Mouse (Mus musculus): ENCODE results near the gene Rsrc1.

DNA sequence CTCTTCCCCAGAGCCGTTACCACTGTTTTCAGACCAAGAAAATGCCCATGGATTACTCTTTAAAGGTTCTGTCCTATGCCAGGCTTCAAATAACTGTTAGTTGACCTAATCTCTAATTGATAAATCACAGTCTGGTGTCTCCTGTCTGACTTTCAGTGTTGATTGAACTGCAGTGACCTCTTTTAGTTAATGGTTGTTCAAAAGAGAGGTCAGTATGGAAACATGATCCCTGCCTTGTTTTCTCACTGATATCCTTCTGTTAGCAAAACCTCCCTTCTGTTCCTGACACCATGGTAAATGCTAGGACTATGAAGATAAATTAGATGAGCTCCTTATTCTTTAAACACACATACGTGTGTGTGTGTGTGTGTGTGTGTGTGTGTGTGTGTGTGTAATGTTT lies 330.2 kb downstream of the Rsrc1 start:
- TF ChIP-seq USF1 (IDR thresholded peaks at IDR 0.05; ENCODE audit: low read depth), result no peak
- no peak for TF ChIP-seq POLR2AphosphoS2 (IDR thresholded peaks at IDR 0.05; ENCODE audit: insufficient read length, low read depth)
- no peak for TF ChIP-seq MAX (IDR thresholded peaks at IDR 0.05; ENCODE audit: low read depth)
- TF ChIP-seq CEBPB (IDR thresholded peaks at IDR 0.05; ENCODE audit: insufficient read depth, poor library complexity, severe bottlenecking), result no peak
- no peak for TF ChIP-seq TCF12 (IDR thresholded peaks at IDR 0.05; ENCODE audit: insufficient read depth, poor library complexity, severe bottlenecking)
- TF ChIP-seq POLR2A (IDR thresholded peaks at IDR 0.05; ENCODE audit: insufficient read length, low read depth), result no peak

Measured in myocyte (in vitro differentiated cells).